Mouse (Mus musculus) A20 (cell line): ENCODE data around the gene Stmnd1.
"Not testable (repeated sequence)": the region's sequence is repeated elsewhere in the genome, so short reads cannot be mapped to it uniquely, and the experiment has no call there.

Source experiments
- DNase-seq: peaks from one replicate; pipeline ENCODE4 v3.0.0-alpha.2; 2011; ENCODE audit warnings: low read depth, low spot score

The Stmnd1 gene

DNA sequence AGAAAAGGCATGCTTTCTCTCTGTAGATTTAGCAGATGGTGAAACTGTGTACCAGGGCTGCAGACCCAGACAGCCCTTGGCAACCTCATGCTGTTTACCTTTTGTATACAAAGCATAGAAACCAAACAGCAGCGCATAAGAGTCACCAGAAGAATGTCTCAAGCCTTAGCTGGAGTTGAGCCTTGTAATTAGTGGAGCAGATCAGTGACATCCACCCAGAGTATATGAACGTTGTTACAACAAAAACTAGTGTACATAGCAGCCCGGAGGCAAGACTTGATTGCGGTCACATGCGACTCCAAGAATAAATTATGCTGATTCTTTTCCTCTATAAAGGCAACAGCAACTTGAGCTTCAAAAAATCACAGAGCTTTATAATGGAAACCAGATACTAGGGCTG lies 14.9 kb downstream of the Stmnd1 start:
- no peak for DNase-seq

- no peak for DNase-seq
These were observed 17.0 kb downstream of the Stmnd1 start for GRCm38 (mm10) chr13:46290537-46290936.

- no peak for DNase-seq
These were observed 20.8 kb downstream of the Stmnd1 start for GRCm38 (mm10) chr13:46294365-46294764.

GRCm38 (mm10) chr13:46297701-46298100 lies 24.2 kb downstream of the Stmnd1 start:
- DNase-seq: no peak

DNA sequence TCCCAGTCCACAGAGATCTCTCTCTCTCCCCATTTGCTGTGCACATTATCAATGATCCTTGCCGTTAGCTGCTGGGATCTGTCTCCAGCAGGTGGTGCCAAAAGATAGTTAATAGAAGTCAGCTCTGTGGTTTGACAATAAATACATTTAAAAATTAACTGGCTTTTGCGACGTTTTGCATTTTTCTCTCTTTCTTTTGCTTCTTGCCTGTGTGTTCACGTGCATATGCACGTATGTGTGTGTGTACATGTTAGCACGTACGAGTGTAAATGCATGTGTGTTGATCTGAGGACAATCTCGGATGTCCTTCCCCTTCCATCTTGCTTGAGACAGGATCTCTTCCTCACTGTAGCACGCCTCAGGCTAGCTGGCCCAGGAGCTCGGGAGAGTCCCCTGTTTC lies 37.3 kb downstream of the Stmnd1 start:
- peak; percentile 43 for DNase-seq

GRCm38 (mm10) chr13:46313176-46313575 lies 39.7 kb downstream of the Stmnd1 start:
- no peak for DNase-seq

- no peak for DNase-seq
These were observed 41.6 kb downstream of the Stmnd1 start for GRCm38 (mm10) chr13:46315165-46315564.

DNA sequence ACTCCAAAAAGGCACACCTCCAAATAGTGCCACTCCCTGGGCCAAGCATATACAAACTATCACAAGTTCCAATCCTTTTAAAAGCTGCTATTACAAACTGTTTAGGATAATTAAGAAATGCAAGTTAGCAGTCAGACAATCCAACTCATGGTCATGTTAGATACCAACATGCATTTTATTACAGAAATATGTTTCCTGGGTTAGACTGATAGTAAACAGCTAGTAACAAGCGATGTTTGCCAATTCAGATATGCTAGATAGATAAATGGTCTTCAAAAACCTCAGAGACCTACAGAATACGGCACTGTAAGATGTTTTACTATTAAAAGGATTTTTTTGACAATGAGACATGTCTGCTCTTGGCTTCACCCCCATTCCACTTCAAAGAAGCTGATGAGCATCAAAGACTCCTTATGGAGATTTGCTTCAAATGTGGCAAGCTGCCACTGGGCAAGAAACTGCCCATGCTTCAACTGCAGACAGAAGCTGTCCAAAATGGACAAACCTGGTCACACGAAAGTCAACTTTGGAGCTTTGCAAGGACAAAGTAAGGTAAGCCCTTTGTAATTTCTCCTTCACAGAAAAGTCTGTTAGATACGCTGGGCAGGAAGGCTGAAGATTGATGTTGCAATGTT lies 52.9 kb downstream of the Stmnd1 start:
- no peak for DNase-seq

DNA sequence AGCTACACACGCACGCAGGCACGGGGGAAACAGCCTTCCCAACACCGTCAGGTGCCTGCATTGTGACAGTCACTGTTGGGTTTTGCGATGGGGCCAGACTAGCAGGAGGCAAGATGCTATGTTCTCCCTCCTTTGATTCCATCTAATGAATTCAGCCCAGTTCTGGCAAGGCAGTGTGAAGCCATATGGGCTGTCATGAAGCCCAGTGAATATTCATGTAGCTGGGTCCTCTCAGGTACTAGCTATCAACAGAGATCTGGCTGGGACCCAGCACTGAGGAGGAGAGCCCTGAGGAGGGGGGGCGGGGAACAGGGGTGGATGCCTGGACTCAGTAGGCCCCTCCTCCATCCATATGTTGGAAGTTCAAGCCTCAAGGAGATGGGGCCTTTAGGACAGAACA lies 61.5 kb downstream of the Stmnd1 start:
- no peak for DNase-seq

- not testable (repeated sequence) for DNase-seq
These were observed 62.8 kb downstream of the Stmnd1 start for GRCm38 (mm10) chr13:46336281-46336680.

- no peak for DNase-seq
These were observed 64.3 kb downstream of the Stmnd1 start for GRCm38 (mm10) chr13:46337791-46338190.

GRCm38 (mm10) chr13:46339954-46340353 lies 66.4 kb downstream of the Stmnd1 start:
- DNase-seq: no peak

DNA sequence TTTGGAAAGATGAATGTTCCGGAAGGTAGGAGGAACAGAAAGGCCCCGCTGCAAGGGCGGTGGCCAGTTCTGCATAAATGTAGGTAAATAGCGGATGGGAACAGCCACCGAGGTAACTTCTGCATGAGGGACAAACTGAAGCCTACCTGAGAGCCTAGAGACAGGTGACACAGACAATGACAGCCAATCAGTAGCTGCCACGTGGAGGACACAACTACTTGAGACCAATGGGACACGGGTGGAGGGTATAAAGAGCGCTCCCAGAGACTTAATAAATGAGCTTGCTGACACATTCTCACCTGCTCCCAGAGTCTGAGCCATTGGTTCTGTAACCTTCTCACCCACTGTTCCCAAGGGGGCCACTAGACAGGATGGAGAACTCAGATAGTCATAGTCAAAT lies 67.1 kb downstream of the Stmnd1 start:
- peak; percentile 30 for DNase-seq

DNA sequence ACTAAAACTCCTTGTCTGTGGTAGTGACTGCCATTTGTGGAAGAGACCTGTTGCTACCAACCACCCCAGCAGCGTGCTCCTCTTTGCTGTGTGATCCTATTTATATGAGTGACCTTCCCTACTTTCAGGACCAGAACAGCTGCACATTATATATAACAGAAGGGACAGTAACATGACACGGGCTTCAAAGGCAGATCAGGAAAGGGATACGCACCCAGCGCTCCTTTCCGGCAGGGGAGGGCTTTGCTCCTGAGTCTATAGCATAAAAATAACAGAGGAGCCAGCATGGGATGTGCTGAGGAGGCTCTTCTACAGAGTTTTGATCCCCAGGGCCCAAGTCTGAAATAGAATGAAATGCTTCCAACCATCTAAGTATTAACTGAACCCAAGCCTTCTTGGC lies 67.9 kb downstream of the Stmnd1 start:
- DNase-seq: no peak

GRCm38 (mm10) chr13:46343226-46343625 lies 69.7 kb downstream of the Stmnd1 start:
- DNase-seq: no peak

DNA sequence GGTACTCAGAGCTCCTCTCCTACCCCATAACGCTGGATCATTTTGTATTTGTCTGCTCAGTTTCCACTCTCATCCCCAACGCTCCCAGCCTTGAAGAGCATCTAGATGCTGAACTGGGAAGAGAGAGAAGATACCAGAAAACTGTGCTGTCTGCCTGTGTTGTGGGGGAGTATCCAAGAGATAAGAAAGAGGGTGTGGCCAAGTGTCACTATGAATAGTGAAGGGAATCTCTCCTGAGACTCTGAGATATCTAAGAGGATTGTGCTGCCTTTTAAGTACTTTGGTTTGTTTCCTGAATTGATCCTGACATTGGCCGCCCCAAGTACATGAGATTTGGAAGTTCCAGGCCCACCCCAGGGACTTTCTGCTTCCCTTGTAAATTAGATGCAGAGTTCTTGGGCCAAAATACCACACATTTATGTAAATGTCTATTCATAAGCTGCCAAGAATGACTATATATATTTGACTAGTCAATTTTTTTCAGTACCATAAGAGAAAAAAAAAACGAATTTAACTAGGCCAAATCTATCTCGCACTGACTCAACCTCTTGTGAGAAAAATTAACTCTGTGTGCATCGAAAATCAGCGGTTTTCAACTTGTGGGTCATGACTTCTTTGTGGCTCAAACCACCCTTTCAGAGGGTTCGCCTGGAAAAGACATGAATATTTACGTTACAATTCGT lies 73.5 kb downstream of the Stmnd1 start:
- DNase-seq: no peak

GRCm38 (mm10) chr13:46349664-46350063 lies 76.1 kb downstream of the Stmnd1 start:
- no peak for DNase-seq
